Mouse (Mus musculus): ENCODE measurements around the gene Prss28.

DNA sequence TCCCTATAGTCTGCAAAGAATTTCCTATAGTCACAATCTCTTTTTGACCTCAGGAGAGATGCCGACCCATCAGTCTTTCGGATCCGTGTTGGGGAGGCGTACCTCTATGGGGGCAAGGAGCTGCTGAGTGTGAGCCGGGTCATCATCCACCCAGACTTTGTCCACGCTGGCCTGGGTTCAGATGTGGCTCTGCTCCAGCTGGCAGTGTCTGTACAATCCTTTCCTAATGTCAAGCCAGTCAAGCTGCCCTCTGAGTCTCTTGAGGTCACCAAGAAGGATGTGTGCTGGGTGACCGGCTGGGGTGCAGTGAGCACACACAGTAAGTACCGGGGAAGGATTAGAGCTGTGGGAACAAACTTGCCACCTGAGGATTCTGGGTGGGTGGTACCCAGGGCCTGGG, 12.4 kb downstream of the Prss28 start:
- TF ChIP-seq CTCF (IDR thresholded peaks at IDR 0.05; ENCODE audit: low read depth, low read length) (no peak), POLR2A (IDR thresholded peaks at IDR 0.05; ENCODE audit: insufficient read depth, low read length) (no peak)
